Mouse (Mus musculus): ENCODE data around the gene Aox2.

DNA sequence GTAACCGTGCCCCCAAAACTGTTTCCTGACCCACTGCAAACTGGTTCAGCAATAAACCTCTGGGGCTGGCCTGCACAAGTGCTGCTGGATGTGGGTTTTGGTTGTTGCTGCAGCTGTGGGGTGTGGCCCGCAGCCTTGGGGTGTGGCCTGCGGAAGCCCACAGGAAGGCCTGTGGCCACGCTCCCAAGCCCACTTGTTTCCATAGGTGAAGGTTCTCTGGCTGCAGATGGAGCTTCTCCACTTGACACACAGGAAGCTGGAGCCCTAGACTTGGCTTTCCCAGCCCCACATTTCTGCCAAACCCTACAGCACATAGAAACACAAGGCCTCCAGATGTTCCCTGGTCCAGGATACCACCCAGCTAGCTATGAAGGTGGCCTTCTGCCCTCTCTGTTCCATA lies 25.6 kb downstream of the Aox2 start:
- no peak for TF ChIP-seq POLR2A (IDR thresholded peaks at IDR 0.05; ENCODE audit: low read depth, low read length)
- no peak for TF ChIP-seq CTCF (IDR thresholded peaks at IDR 0.05; ENCODE audit: extremely low read depth, insufficient read length, insufficient replicate concordance, low read depth, low read length)
